Mouse (Mus musculus): ENCODE measurements at regions not wholly inside any gene's neighbourhood (a gene's known extent, or its start where the extent isn't known, plus 50 kb on each side); places are given as distances from the start of the nearest gene placed in this dataset.
A peak's percentile ranks its signal among the peaks of the same experiment; 100 is the strongest.

DNA sequence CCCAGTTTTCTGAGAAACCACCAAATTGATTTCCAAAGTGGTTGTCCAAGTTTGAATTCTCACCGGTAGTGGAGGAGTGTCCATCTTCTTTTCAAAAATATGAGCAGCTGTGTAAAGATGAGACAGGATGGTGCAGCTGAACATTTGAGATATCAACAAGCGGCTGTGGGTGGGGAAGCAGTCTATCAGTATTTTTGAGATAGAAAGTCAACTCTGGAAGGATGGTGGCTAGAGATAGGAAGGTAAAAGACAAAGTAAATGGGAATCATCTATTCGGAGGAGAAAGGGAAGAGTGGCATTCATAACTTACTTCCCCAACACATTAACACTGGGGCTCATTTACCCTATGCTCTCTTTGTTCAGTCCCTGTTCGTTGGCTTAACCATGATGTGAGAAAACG, 146.9 kb upstream of the Gmnc start:
- 83% methylated on average over 5 of the region's 5 CpGs for WGBS
- Histone ChIP-seq H3K36me3 (ENCODE audit: control insufficient read depth, insufficient read depth, low read length) (no peaks in the 10 kb centered on the region), H3K9me3 (ENCODE audit: control insufficient read depth, low read length) (no peaks in the 10 kb centered on the region), H3K4me3 (replicated peaks; ENCODE audit: low read length) (no peak overlapping the region), H3K4me2 (replicated peaks; ENCODE audit: low read depth, low read length, severe bottlenecking) (no peak overlapping the region), H3K9ac (ENCODE audit: low read depth, low read length, severe bottlenecking) (no peak overlapping the region), H3K4me1 (ENCODE audit: control insufficient read depth, insufficient read depth, low read length) (no peaks in the 10 kb centered on the region), H3K27me3 (ENCODE audit: control insufficient read depth, insufficient read depth, low read length) (no peaks in the 10 kb centered on the region), H3K27ac (replicated peaks; ENCODE audit: low read depth, low read length) (no peak overlapping the region)
- no peak for TF ChIP-seq POLR2A (IDR thresholded peaks at IDR 0.05; ENCODE audit: borderline replicate concordance, extremely low read depth, insufficient read depth, insufficient read length)
- no peak for DNase-seq (ENCODE audit: low spot score)
- ATAC-seq (ENCODE audit: low FRiP score, low read depth) = no peak

DNA sequence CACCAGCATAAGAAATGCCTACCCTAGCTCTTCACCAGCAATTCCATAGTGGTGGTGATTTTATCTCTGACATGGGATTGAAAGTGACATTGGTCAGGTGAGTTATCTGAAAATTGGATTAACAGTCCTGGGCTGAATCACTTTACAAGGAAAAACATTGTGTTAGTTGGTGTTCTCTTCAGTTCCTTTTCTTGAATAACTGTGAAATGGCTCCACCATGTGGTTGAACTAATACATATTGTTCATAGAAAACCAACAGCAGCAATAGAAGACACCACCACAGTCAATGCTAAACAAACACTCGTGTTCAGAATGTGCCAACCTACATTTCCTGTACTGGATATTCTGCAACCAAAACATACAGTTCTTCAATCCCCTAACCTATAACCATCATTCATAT, 147.5 kb upstream of the Gmnc start:
- WGBS = 24% methylated on average over 1 of the region's 1 CpGs
- H3K27me3 ChIP-seq (ENCODE audit: control insufficient read depth, insufficient read depth, low read length) = no peaks in the 10 kb centered on the region
- H3K4me2 ChIP-seq (replicated peaks; ENCODE audit: low read depth, low read length, severe bottlenecking) = no peak overlapping the region
- H3K9me3 ChIP-seq (ENCODE audit: control insufficient read depth, low read length) = no peaks in the 10 kb centered on the region
- no peak overlapping the region for H3K27ac ChIP-seq (replicated peaks; ENCODE audit: low read depth, low read length)
- no peaks in the 10 kb centered on the region for H3K4me1 ChIP-seq (ENCODE audit: control insufficient read depth, insufficient read depth, low read length)
- no peak for TF ChIP-seq POLR2A (IDR thresholded peaks at IDR 0.05; ENCODE audit: borderline replicate concordance, extremely low read depth, insufficient read depth, insufficient read length)
- no peak for ATAC-seq (ENCODE audit: low FRiP score, low read depth)
- DNase-seq (ENCODE audit: low spot score) = peak; percentile 75
- H3K9ac ChIP-seq (ENCODE audit: low read depth, low read length, severe bottlenecking) = no peak overlapping the region
- H3K4me3 ChIP-seq (replicated peaks; ENCODE audit: low read length) = no peak overlapping the region
- no peaks in the 10 kb centered on the region for H3K36me3 ChIP-seq (ENCODE audit: control insufficient read depth, insufficient read depth, low read length)

DNA sequence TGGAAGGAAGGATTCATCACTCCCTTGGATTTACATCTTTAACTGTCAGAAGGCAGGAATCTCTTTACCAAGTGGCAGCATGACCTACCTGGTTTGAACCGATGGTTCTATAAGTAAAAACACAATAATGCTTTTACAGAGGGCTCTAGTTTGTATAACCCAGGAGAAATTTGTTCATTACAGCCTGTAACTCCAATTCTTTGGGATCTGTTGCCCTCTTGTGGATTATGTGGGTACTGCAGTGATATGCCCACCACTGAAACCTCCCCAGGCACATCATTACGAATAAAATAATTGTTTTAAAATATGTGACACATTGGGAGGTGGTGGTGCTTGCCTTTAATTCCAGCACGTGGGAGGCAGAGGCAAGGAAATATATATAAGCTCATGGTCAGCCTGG, 148.6 kb upstream of the Gmnc start:
- Histone ChIP-seq H3K27me3 (ENCODE audit: control insufficient read depth, insufficient read depth, low read length) (no peaks in the 10 kb centered on the region), H3K4me1 (ENCODE audit: control insufficient read depth, insufficient read depth, low read length) (no peaks in the 10 kb centered on the region), H3K9me3 (ENCODE audit: control insufficient read depth, low read length) (no peaks in the 10 kb centered on the region), H3K4me2 (replicated peaks; ENCODE audit: low read depth, low read length, severe bottlenecking) (no peak overlapping the region), H3K36me3 (ENCODE audit: control insufficient read depth, insufficient read depth, low read length) (no peaks in the 10 kb centered on the region), H3K4me3 (replicated peaks; ENCODE audit: low read length) (no peak overlapping the region), H3K27ac (replicated peaks; ENCODE audit: low read depth, low read length) (no peak overlapping the region), H3K9ac (ENCODE audit: low read depth, low read length, severe bottlenecking) (no peak overlapping the region)
- DNase-seq (ENCODE audit: low spot score) = peak; percentile 63
- 7% methylated on average over 3 of the region's 3 CpGs for whole genome bisulfite sequencing
- ATAC-seq (ENCODE audit: low FRiP score, low read depth) = no peak; the same call in 1 of the 2 replicates
- no peak for TF ChIP-seq POLR2A (IDR thresholded peaks at IDR 0.05; ENCODE audit: borderline replicate concordance, extremely low read depth, insufficient read depth, insufficient read length)

DNA sequence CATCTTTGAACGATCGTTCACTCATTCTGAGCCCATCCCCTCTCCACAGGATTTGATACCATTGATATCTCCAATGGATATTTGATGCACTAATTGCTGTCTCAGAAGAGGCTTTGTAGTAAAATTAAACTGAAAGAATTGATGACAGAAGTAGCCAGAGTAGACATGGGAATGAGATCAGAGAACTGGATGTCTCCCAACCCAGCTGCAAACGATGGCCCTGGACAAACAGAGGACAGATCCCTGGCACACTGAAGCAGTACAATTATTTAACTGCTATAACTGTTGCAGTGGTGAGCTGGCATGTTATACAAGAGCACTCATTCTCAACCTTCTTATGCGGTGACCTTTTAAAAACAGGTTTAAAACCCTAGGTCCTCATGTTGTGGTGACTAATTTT, 151.5 kb upstream of the Ostn start:
- no peak for TF ChIP-seq POLR2A (IDR thresholded peaks at IDR 0.05; ENCODE audit: borderline replicate concordance, extremely low read depth, insufficient read depth, insufficient read length)
- Histone ChIP-seq H3K9ac (ENCODE audit: low read depth, low read length, severe bottlenecking) (no peak overlapping the region), H3K27me3 (ENCODE audit: control insufficient read depth, insufficient read depth, low read length) (no peaks in the 10 kb centered on the region), H3K4me1 (ENCODE audit: control insufficient read depth, insufficient read depth, low read length) (no peaks in the 10 kb centered on the region), H3K4me2 (replicated peaks; ENCODE audit: low read depth, low read length, severe bottlenecking) (no peak overlapping the region), H3K36me3 (ENCODE audit: control insufficient read depth, insufficient read depth, low read length) (no peaks in the 10 kb centered on the region), H3K9me3 (ENCODE audit: control insufficient read depth, low read length) (no peaks in the 10 kb centered on the region), H3K4me3 (replicated peaks; ENCODE audit: low read length) (no peak overlapping the region), H3K27ac (replicated peaks; ENCODE audit: low read depth, low read length) (no peak overlapping the region)
- DNase-seq (ENCODE audit: low spot score) (no peak), ATAC-seq (ENCODE audit: low FRiP score, low read depth) (no peak)
- 91% methylated on average over 4 of the region's 4 CpGs for WGBS

DNA sequence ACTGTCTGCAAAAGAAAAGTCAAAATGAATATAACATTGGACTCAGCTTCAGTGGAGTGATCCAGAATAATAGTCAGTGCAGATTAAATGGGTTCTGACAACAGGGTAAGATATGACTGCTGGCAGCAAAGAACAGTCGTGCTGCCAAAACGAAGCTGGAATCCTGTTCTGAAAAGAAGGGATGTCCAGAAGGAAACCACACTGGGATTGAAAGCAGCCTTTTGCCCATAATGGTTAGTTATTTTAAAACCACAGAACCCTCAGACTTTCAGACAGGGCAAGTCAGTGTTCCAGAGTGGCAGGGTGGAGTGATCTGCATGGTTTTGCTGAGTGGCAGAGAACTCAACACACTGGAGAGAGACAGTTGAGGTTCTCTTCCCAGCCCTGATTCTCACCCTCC, 111.6 kb upstream of the Ostn start:
- Histone ChIP-seq H3K4me1 (ENCODE audit: control insufficient read depth, insufficient read depth, low read length) (no peaks in the 10 kb centered on the region), H3K4me3 (replicated peaks; ENCODE audit: low read length) (no peak overlapping the region), H3K4me2 (replicated peaks; ENCODE audit: low read depth, low read length, severe bottlenecking) (no peak overlapping the region), H3K27me3 (ENCODE audit: control insufficient read depth, insufficient read depth, low read length) (no peaks in the 10 kb centered on the region), H3K27ac (replicated peaks; ENCODE audit: low read depth, low read length) (no peak overlapping the region), H3K9ac (ENCODE audit: low read depth, low read length, severe bottlenecking) (no peak overlapping the region), H3K36me3 (ENCODE audit: control insufficient read depth, insufficient read depth, low read length) (no peaks in the 10 kb centered on the region), H3K9me3 (ENCODE audit: control insufficient read depth, low read length) (no peaks in the 10 kb centered on the region)
- no peak for TF ChIP-seq POLR2A (IDR thresholded peaks at IDR 0.05; ENCODE audit: borderline replicate concordance, extremely low read depth, insufficient read depth, insufficient read length)
- 65% methylated on average over 2 of the region's 2 CpGs for WGBS
- ATAC-seq (ENCODE audit: low FRiP score, low read depth) = no peak
- no peak for DNase-seq (ENCODE audit: low spot score)

Measured in limb, embryonic 14.5 days (tissue).